Mouse (Mus musculus): ENCODE results near the gene Btbd7. TPM values are rescaled to one million over a fixed set of nuclear protein-coding genes. Genes with fewer than 3 reads are reported as not detected.

Btbd7 gene
- polyA plus RNA-seq, 1 experiment: 8.8 TPM

DNA sequence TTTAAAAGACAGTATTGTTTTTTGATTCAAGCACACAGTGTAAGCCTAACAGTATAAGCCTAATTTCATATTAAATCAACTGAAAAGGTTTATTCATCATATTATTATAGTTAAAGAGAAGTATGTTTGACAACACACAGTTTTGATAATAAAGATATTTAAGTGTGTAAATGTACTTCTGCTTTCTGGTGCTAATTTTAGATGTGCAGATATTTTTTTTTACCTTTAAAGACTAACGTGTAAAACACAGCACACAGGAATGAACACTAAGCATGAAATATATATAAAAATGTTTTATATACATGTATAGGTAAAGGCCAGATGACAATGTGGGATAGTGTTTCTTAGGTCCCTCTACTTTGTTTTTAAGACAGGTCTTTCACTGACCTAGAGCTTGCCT, 51.2 kb downstream of the Btbd7 start:
- Histone ChIP-seq H3K4me1 (ENCODE audit: control insufficient read depth, insufficient read depth, insufficient read length, low read length) (no peaks in the 10 kb centered on the region), H3K4me3 (ENCODE audit: insufficient read depth, low read depth, low read length) (no peak overlapping the region), H3K27ac (replicated peaks; ENCODE audit: low read depth, low read length) (no peak overlapping the region)

- Histone ChIP-seq H3K27ac (replicated peaks; ENCODE audit: low read depth, low read length) (no peak overlapping the region), H3K4me3 (ENCODE audit: insufficient read depth, low read depth, low read length) (no peak overlapping the region), H3K4me1 (ENCODE audit: control insufficient read depth, insufficient read depth, insufficient read length, low read length) (no peaks in the 10 kb centered on the region)
Observed at GRCm38 (mm10) chr12:102826399-102826798, 51.9 kb downstream of the Btbd7 start.

DNA sequence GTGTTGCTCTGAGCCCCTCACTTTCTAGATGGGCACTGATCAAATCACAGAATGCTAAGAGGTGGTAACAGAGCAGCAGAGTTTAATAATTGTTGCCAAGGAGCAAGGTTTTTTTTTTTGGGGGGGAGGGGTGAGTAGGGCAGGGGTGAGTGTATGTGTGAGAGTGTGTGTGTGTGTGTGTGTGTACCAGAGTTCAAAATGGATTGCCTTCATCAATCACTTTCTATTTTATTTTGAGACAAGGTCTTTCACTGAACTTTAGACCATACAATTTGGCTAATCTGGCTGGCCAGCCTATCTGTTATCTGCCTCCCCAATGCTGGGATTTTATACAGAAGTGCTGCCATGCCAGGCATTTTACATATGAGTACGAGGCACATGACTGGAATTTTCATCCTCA, 63.4 kb downstream of the Btbd7 start:
- Histone ChIP-seq H3K27ac (replicated peaks; ENCODE audit: low read depth, low read length) (no peak overlapping the region), H3K4me1 (ENCODE audit: control insufficient read depth, insufficient read depth, insufficient read length, low read length) (peaks cover 4% of the 10 kb centered on the region; the same call in 1 of the 2 replicates), H3K4me3 (ENCODE audit: insufficient read depth, low read depth, low read length) (no peak overlapping the region)

DNA sequence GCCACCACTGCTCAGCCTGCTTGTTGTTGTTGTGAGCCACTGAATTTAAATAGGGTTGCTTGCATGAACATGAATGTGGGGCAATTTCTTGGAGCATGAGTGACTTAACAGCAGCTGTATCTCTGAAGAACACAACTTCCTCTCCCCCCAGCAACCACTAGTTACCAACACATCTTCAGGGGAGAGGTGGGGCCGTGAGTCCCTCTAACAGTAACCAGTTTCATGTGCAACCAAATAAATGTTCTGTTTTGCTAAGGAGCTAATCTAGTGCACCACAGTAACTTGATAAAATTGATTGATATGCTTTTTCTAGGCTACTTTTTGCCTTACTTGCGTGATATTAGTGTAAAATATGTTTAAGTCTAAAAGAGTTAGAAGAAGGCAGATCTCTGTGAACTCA, 78.7 kb downstream of the Btbd7 start:
- Histone ChIP-seq H3K27ac (replicated peaks; ENCODE audit: low read depth, low read length) (no peak overlapping the region), H3K4me3 (ENCODE audit: insufficient read depth, low read depth, low read length) (no peak overlapping the region), H3K4me1 (ENCODE audit: control insufficient read depth, insufficient read depth, insufficient read length, low read length) (no peaks in the 10 kb centered on the region)

DNA sequence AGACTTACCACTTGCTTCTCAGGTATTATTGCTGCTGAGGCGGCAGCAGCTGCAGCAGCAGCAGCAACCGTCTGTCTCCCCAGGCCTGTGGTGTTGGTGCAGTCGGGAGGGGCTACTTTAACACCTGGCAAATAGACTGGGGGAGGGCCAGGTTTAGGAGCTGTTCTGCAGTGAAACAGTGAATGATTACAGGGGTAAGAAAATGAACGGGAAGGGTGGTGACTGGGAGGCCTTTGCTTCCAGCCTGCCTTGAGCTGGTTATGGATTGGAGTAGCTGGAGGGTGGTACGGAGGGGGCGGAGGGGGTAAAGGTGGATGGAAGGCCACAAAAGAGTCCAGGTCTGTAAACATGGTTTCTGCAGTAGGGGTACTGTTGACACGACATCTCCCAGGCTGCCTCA, 90.3 kb downstream of the Btbd7 start:
- no peak overlapping the region for H3K27ac ChIP-seq (replicated peaks; ENCODE audit: low read depth, low read length)
- H3K4me1 ChIP-seq (ENCODE audit: control insufficient read depth, insufficient read depth, insufficient read length, low read length): no peaks in the 10 kb centered on the region
- H3K4me3 ChIP-seq (ENCODE audit: insufficient read depth, low read depth, low read length): no peak overlapping the region

- Histone ChIP-seq H3K27ac (replicated peaks; ENCODE audit: low read depth, low read length) (no peak overlapping the region), H3K4me1 (ENCODE audit: control insufficient read depth, insufficient read depth, insufficient read length, low read length) (no peaks in the 10 kb centered on the region), H3K4me3 (ENCODE audit: insufficient read depth, low read depth, low read length) (no peak overlapping the region)
Observed at GRCm38 (mm10) chr12:102785593-102785985, 92.7 kb downstream of the Btbd7 start.

DNA sequence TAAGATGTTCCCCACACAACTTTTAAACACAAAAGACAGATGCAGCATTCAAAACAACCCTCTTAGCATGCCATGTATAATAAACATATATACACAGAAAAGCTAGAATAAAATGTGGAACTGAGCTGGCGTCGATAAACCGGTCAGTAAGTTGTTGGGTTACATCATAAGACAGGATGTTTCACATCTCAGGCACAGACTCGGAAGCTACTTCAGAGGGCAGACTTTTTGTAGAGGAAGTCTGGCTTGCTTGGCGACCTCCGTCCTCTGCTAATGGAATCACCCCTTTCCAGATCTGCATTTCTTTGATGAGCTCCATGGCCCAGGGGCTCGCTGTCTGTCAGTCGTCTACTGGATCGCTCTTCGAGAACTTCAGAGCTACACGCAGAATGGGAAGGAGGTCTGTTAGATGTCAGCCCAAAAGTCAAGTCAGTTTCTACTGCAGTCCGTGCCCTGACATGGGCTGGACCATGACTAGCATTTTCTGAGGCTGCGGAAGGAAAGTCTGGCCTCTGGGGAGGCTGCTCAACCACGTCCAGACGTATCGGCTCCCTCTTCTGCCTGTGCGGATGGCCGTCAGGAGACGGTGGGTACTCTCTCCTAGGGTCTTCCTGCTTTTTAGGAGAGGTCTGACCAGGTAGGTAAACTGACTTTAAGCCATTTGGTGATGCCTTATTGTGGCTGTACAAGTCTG, 93.2 kb downstream of the Btbd7 start:
- H3K27ac ChIP-seq (replicated peaks; ENCODE audit: low read depth, low read length): no peak overlapping the region
- no peak overlapping the region for H3K4me3 ChIP-seq (ENCODE audit: insufficient read depth, low read depth, low read length)
- no peaks in the 10 kb centered on the region for H3K4me1 ChIP-seq (ENCODE audit: control insufficient read depth, insufficient read depth, insufficient read length, low read length)

- H3K4me3 ChIP-seq (ENCODE audit: insufficient read depth, low read depth, low read length): no peak overlapping the region
- no peak overlapping the region for H3K27ac ChIP-seq (replicated peaks; ENCODE audit: low read depth, low read length)
- H3K4me1 ChIP-seq (ENCODE audit: control insufficient read depth, insufficient read depth, insufficient read length, low read length): no peaks in the 10 kb centered on the region
Observed at GRCm38 (mm10) chr12:102782841-102783240, 95.4 kb downstream of the Btbd7 start.

- Histone ChIP-seq H3K4me1 (ENCODE audit: control insufficient read depth, insufficient read depth, insufficient read length, low read length) (no peaks in the 10 kb centered on the region), H3K27ac (replicated peaks; ENCODE audit: low read depth, low read length) (no peak overlapping the region), H3K4me3 (ENCODE audit: insufficient read depth, low read depth, low read length) (no peak overlapping the region)
Observed at GRCm38 (mm10) chr12:102779452-102779851, 98.8 kb downstream of the Btbd7 start.

GRCm38 (mm10) chr12:102778151-102778550, 100.1 kb downstream of the Btbd7 start:
- Histone ChIP-seq H3K4me1 (ENCODE audit: control insufficient read depth, insufficient read depth, insufficient read length, low read length) (no peaks in the 10 kb centered on the region), H3K27ac (replicated peaks; ENCODE audit: low read depth, low read length) (no peak overlapping the region), H3K4me3 (ENCODE audit: insufficient read depth, low read depth, low read length) (no peak overlapping the region)

- no peak overlapping the region for H3K27ac ChIP-seq (replicated peaks; ENCODE audit: low read depth, low read length)
- no peaks in the 10 kb centered on the region for H3K4me1 ChIP-seq (ENCODE audit: control insufficient read depth, insufficient read depth, insufficient read length, low read length)
- no peak overlapping the region for H3K4me3 ChIP-seq (ENCODE audit: insufficient read depth, low read depth, low read length)
Observed at GRCm38 (mm10) chr12:102776035-102776434, 102.2 kb downstream of the Btbd7 start.

DNA sequence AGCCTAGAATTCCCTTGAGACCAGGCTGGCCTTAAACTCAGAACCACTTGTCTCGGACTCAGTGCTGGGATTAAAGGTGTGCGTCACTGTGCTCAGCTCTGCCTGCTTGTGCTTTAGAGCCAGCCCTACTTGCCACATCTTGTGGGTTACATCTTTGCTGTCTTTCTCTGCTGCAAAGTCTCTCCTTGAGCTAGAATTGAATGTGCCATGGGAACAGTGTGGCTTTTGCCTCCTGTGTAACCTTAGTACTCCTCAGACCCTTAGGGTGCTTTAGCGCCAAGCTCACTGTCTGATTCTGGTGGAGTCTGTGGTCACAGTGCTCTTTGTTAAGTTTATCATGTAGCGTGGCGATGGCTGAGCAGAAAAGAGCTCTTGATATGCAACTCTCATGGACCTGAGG, 105.6 kb downstream of the Btbd7 start:
- Histone ChIP-seq H3K4me1 (ENCODE audit: control insufficient read depth, insufficient read depth, insufficient read length, low read length) (no peaks in the 10 kb centered on the region), H3K27ac (replicated peaks; ENCODE audit: low read depth, low read length) (no peak overlapping the region), H3K4me3 (ENCODE audit: insufficient read depth, low read depth, low read length) (no peak overlapping the region)

DNA sequence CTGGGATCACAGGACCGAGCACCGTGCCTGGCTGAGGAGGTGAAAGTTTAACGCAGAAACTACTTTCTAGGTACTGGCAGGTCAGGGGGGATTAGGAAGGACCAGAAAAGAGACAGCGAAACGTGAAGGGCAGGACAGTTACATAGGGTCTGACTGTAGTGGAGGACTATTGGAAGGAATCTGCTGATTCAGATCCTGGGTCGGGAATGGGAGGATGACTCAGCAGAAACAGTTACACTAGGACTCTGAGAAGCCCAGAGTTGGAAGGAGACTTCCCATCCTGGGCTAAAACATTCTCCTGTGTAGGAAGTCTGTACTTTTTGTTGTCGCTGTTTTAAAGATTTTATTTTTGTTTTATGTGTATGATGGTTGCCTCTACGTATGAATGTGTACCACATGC, 106.7 kb downstream of the Btbd7 start:
- Histone ChIP-seq H3K4me3 (ENCODE audit: insufficient read depth, low read depth, low read length) (no peak overlapping the region), H3K27ac (replicated peaks; ENCODE audit: low read depth, low read length) (no peak overlapping the region), H3K4me1 (ENCODE audit: control insufficient read depth, insufficient read depth, insufficient read length, low read length) (no peaks in the 10 kb centered on the region)

DNA sequence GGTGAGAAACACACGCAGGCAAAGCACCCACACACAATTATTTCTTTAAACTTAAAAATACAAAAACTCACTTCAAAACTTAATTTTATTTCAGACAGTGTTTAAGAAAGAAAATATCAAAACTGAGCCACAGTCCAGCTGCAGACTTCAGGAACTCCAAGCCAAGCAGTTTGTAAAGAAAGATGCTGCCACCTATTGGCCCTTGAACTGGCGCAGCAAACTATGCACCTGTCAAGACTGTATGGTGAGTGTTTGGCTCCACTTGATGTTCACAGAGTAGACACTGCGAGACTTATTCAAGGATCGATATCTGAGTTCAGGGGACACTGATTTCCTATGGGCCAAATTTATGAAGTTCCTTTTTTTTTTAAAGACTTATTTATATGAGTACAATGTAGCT, 109.3 kb downstream of the Btbd7 start:
- H3K4me3 ChIP-seq (ENCODE audit: insufficient read depth, low read depth, low read length): no peak overlapping the region
- H3K4me1 ChIP-seq (ENCODE audit: control insufficient read depth, insufficient read depth, insufficient read length, low read length): no peaks in the 10 kb centered on the region
- H3K27ac ChIP-seq (replicated peaks; ENCODE audit: low read depth, low read length): no peak overlapping the region

- Histone ChIP-seq H3K4me3 (ENCODE audit: insufficient read depth, low read depth, low read length) (no peak overlapping the region), H3K27ac (replicated peaks; ENCODE audit: low read depth, low read length) (no peak overlapping the region), H3K4me1 (ENCODE audit: control insufficient read depth, insufficient read depth, insufficient read length, low read length) (peaks cover 3% of the 10 kb centered on the region; the same call in 1 of the 2 replicates)
Observed at GRCm38 (mm10) chr12:102763696-102764095, 114.6 kb downstream of the Btbd7 start.

- H3K4me3 ChIP-seq (ENCODE audit: insufficient read depth, low read depth, low read length): no peak overlapping the region
Observed at GRCm38 (mm10) chr12:102761668-102762067, 116.6 kb downstream of the Btbd7 start.

More at GRCm38 (mm10) chr12:102761668-102762067, 116.6 kb downstream of the Btbd7 start:
- Histone ChIP-seq H3K4me1 (ENCODE audit: control insufficient read depth, insufficient read depth, insufficient read length, low read length) (peaks cover 4% of the 10 kb centered on the region; the same call in 1 of the 2 replicates), H3K27ac (replicated peaks; ENCODE audit: low read depth, low read length) (no peak overlapping the region)

All from brown adipose tissue, adult 24 weeks (tissue).